Mouse (Mus musculus) C2C12 (cell line): ENCODE data around the gene Polg2. TPM values are rescaled to one million over a fixed set of nuclear protein-coding genes. Genes with fewer than 3 reads are reported as not detected.
"Not testable (repeated sequence)": the region's sequence is repeated elsewhere in the genome, so short reads cannot be mapped to it uniquely, and the experiment has no call there.

ENCODE experiments used
- H3K27me3 ChIP-seq: one replicate; pipeline ENCODE4 v1.6.1; 2011; ENCODE audit not compliant: control insufficient read depth, insufficient read depth, insufficient read length
- H3K36me3 ChIP-seq: one replicate; pipeline ENCODE4 v1.6.1; 2011; ENCODE audit not compliant: control insufficient read depth, insufficient read depth
- H3K4me3 ChIP-seq: one replicate; pipeline ENCODE4 v1.5.1; 2011; ENCODE audit warnings: mild to moderate bottlenecking, control low read depth; ENCODE audit not compliant: poor library complexity, insufficient read depth, severe bottlenecking
- H3K79me2 ChIP-seq: one replicate; pipeline ENCODE4 v1.6.1; 2011; ENCODE audit not compliant: control insufficient read depth, insufficient read depth
- H3K79me3 ChIP-seq: one replicate; pipeline ENCODE4 v1.6.1; 2011; ENCODE audit warnings: low read depth, control low read depth
- H3ac ChIP-seq: one replicate; pipeline ENCODE3; 2011; ENCODE audit warnings: low read depth; ENCODE audit not compliant: control insufficient read depth, insufficient read length
- CEBPB ChIP-seq: IDR thresholded peaks from one replicate; pipeline ENCODE4 v1.6.1; 2011; ENCODE audit warnings: low read depth, mild to moderate bottlenecking, control low read depth, moderate library complexity
- CTCF ChIP-seq: IDR thresholded peaks from one replicate; pipeline ENCODE4 v1.5.1; 2011; ENCODE audit not compliant: control insufficient read depth, insufficient read depth, insufficient read length
- FOSL1 ChIP-seq: IDR thresholded peaks from one replicate; pipeline ENCODE4 v1.8.0; 2011; ENCODE audit warnings: mild to moderate bottlenecking, low read length; ENCODE audit not compliant: poor library complexity, insufficient read depth, severe bottlenecking
- MAX ChIP-seq: IDR thresholded peaks from one replicate; pipeline ENCODE4 v1.6.1; 2011; ENCODE audit warnings: mild to moderate bottlenecking, control low read depth
- MYOD1 ChIP-seq: IDR thresholded peaks from one replicate; pipeline ENCODE4 v1.6.1; 2011; ENCODE audit warnings: low read depth; ENCODE audit not compliant: control insufficient read depth, insufficient read length
- MYOG ChIP-seq: IDR thresholded peaks from one replicate; pipeline ENCODE4 v1.6.1; 2011; ENCODE audit not compliant: control insufficient read depth, insufficient read length; ENCODE audit errors: extremely low read depth
- USF1 ChIP-seq: IDR thresholded peaks from one replicate; pipeline ENCODE4 v1.6.1; 2011; ENCODE audit warnings: low read depth, mild to moderate bottlenecking, control low read depth, moderate library complexity
- polyA plus RNA-seq: library from polyadenylated mRNA; unstranded; fragments of >200 nt; fragmentation: generic; extraction: Trizol; gene quantifications from one replicate; pipeline ENCODE4 v1.2.1, GENCODE M21; 2012; ENCODE audit warnings: missing spikeins

Gene Polg2
- polyA plus RNA-seq, 1 experiment: 6.9 TPM

GRCm38 (mm10) chr11:106782841-106783764 is 3.8 kb upstream of the Polg2 start:
- Histone ChIP-seq H3ac (no peak overlapping the region), H3K79me3 (peaks cover 60% of the 10 kb centered on the region), H3K36me3 (peaks cover 80% of the 10 kb centered on the region), H3K27me3 (no peaks in the 10 kb centered on the region), H3K4me3 (no peak overlapping the region), H3K79me2 (peaks cover 78% of the 10 kb centered on the region)
- TF ChIP-seq MYOD1 (no peak), USF1 (no peak), CEBPB (no peak), CTCF (no peak), MYOG (no peak), FOSL1 (no peak), MAX (no peak)

- Histone ChIP-seq H3K79me2 (peaks cover 78% of the 10 kb centered on the region), H3K79me3 (peaks cover 59% of the 10 kb centered on the region), H3K36me3 (peaks cover 80% of the 10 kb centered on the region)
- H3K4me3 ChIP-seq, H3ac ChIP-seq, H3K27me3 ChIP-seq: not testable (repeated sequence)
These were observed 2.9 kb upstream of the Polg2 start for GRCm38 (mm10) chr11:106782271-106782670.

GRCm38 (mm10) chr11:106780590-106781220 is 1.4 kb upstream of the Polg2 start:
- H3K79me2 ChIP-seq: peaks cover 74% of the 10 kb centered on the region
- peaks cover 43% of the 10 kb centered on the region for H3K79me3 ChIP-seq
- no peak overlapping the region for H3ac ChIP-seq
- no peak overlapping the region for H3K4me3 ChIP-seq
- no peaks in the 10 kb centered on the region for H3K27me3 ChIP-seq
- TF ChIP-seq FOSL1 (no peak), CTCF (no peak), USF1 (no peak), MAX (no peak), CEBPB (no peak), MYOD1 (no peak)
- peaks cover 78% of the 10 kb centered on the region for H3K36me3 ChIP-seq

GRCm38 (mm10) chr11:106780089-106780425 is 720 bp upstream of the Polg2 start:
- Histone ChIP-seq H3K79me3 (peaks cover 37% of the 10 kb centered on the region), H3K79me2 (peaks cover 67% of the 10 kb centered on the region), H3ac (no peak overlapping the region), H3K4me3 (no peak overlapping the region), H3K36me3 (peaks cover 78% of the 10 kb centered on the region), H3K27me3 (no peaks in the 10 kb centered on the region)
- TF ChIP-seq CTCF (no peak), MYOG (no peak)

GRCm38 (mm10) chr11:106778589-106779387 is 549 bp downstream of the Polg2 start:
- TF ChIP-seq MAX (peak; percentile 58), CTCF (no peak)
- peaks cover 55% of the 10 kb centered on the region for H3K79me2 ChIP-seq
- H3K4me3 ChIP-seq: peak overlapping the region; percentile 74
- H3K36me3 ChIP-seq: peaks cover 77% of the 10 kb centered on the region
- no peaks in the 10 kb centered on the region for H3K27me3 ChIP-seq
- peaks cover 24% of the 10 kb centered on the region for H3K79me3 ChIP-seq
- peak overlapping the region; percentile 87 for H3ac ChIP-seq

GRCm38 (mm10) chr11:106778132-106778531 is 1.2 kb downstream of the Polg2 start:
- H3K4me3 ChIP-seq: peak overlapping the region; percentile 74
- peaks cover 17% of the 10 kb centered on the region for H3K79me3 ChIP-seq
- H3ac ChIP-seq: no peak overlapping the region
- H3K79me2 ChIP-seq: peaks cover 48% of the 10 kb centered on the region
- no peaks in the 10 kb centered on the region for H3K27me3 ChIP-seq
- TF ChIP-seq CTCF: no peak
- TF ChIP-seq MYOD1: no peak
- TF ChIP-seq FOSL1: no peak
- no peak for TF ChIP-seq CEBPB
- no peak for TF ChIP-seq USF1
- no peak for TF ChIP-seq MAX
- H3K36me3 ChIP-seq: peaks cover 77% of the 10 kb centered on the region
